Mouse (Mus musculus) ES-Bruce4 (cell line): ENCODE data around the gene Ica1.

Experiments
- CTCF ChIP-seq: IDR thresholded peaks from one replicate; pipeline ENCODE4 v1.8.1; 2011; ENCODE audit warnings: low read depth, low read length
- EP300 ChIP-seq: IDR thresholded peaks from 2 replicates; pipeline ENCODE4 v1.6.1; 2011; ENCODE audit warnings: low read depth, low read length; ENCODE audit not compliant: insufficient read depth
- POLR2A ChIP-seq: IDR thresholded peaks from one replicate; pipeline ENCODE4 v1.8.1; 2011; ENCODE audit warnings: low read length; ENCODE audit not compliant: insufficient read depth

DNA sequence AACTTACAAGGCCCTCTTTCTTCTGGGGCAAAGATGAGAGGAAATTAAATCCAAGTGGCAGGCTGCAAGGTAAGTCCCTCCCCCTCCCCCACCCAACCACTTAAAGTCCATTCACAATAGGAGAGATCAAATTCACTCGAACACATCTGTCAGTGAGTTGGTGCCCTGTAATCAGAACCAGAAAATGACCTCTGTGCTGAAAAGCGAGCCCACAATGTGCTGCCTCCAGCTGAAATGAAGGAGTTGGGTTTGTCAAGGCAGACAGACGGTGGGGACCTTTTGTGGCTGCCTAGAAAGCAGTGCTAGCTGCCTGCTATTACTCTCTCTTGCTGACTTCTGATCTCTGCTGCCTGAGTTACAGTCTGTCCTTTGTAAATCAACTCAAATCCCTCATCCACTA is 35.8 kb downstream of the Ica1 start:
- no peak for TF ChIP-seq CTCF
- no peak for TF ChIP-seq POLR2A
- TF ChIP-seq EP300: no peak
